ENCODE assay signal across 8 mouse cellular contexts in the genomic region with DNA sequence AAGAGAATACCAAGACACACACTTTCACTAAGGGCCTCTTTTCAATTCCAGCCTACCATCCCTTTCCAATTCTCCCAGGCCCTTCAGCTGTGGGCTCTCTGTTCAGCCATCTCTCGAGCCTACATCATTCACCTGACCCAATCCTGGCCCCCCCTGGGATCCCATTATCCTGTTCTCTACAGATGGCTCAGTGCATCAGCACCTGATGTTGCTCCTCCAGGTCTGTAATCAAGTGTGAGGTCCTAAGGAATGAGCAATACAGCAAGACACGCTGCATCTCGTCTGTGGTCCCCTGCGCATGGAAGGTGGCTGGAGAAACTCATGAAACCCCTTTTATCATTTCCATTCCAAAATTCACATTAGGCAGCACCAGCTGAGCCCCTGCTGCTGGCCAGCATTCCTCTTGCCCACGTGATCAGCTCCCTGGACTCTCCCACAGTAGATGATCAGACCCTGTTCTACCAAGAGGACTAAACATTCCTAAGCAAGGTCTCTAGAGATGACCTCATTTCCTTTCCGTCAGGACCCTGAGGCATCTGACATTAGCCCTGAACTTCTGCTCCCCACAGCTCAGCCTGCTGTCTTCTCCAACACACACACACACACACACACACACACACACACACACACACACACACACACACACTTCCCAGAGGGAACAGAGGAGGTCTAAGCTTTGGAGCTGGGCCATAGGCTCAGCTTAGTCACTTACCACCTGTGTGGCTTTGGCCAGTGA.
A peak's percentile ranks its signal among the peaks of the same experiment; 100 is the strongest.
DNase-seq lines count a peak whose midpoint lies in the region; ATAC-seq and TF ChIP-seq lines count a peak whose summit lies in the region.

No protein-coding gene starts in this region.

- no peak overlapping the region for H3K4me2 ChIP-seq in hindbrain, embryonic 14.5 days (replicated peaks)
- H3K4me2 ChIP-seq in neural tube, embryonic 11.5 days (ENCODE audit: low read depth) = no peak overlapping the region

- no peak for TF ChIP-seq POLR2A in kidney, adult 2 months (IDR thresholded peaks at IDR 0.05; ENCODE audit: low read depth, low read length)

- H3K4me1 ChIP-seq in hindbrain, embryonic 10.5 days (replicated peaks) = peaks cover 11% of the 10 kb centered on the region
- H3K4me1 ChIP-seq in hindbrain, embryonic 14.5 days (replicated peaks; ENCODE audit: control insufficient read depth, insufficient read depth, low read length) = peaks cover 7% of the 10 kb centered on the region
- H3K4me1 ChIP-seq in kidney, adult 2 months (ENCODE audit: control insufficient read depth, insufficient read depth, low read length) = no peaks in the 10 kb centered on the region
- no peaks in the 10 kb centered on the region for H3K4me1 ChIP-seq in neural tube, embryonic 11.5 days (ENCODE audit: control insufficient read depth, insufficient read depth, low read length)

- H3K9me3 ChIP-seq in hindbrain, embryonic 10.5 days = no peaks in the 10 kb centered on the region
- no peaks in the 10 kb centered on the region for H3K9me3 ChIP-seq in hindbrain, embryonic 14.5 days (ENCODE audit: control insufficient read depth, low read length)
- no peaks in the 10 kb centered on the region for H3K9me3 ChIP-seq in neural tube, embryonic 11.5 days (ENCODE audit: control insufficient read depth, low read length)

- no peak overlapping the region for H3K4me3 ChIP-seq in hindbrain, embryonic 10.5 days
- H3K4me3 ChIP-seq in hindbrain, embryonic 14.5 days (replicated peaks; ENCODE audit: low read length) = no peak overlapping the region
- H3K4me3 ChIP-seq in kidney, adult 2 months (ENCODE audit: insufficient read depth, low read depth, low read length) = no peak overlapping the region
- H3K4me3 ChIP-seq in neural tube, embryonic 11.5 days (ENCODE audit: low read depth, low read length) = no peak overlapping the region

- H3K36me3 ChIP-seq in hindbrain, embryonic 10.5 days = no peaks in the 10 kb centered on the region
- no peaks in the 10 kb centered on the region for H3K36me3 ChIP-seq in hindbrain, embryonic 14.5 days (replicated peaks; ENCODE audit: control insufficient read depth, insufficient read depth)
- no peaks in the 10 kb centered on the region for H3K36me3 ChIP-seq in kidney, adult 2 months (ENCODE audit: control insufficient read depth, insufficient read depth, low read length)
- H3K36me3 ChIP-seq in neural tube, embryonic 11.5 days (ENCODE audit: control insufficient read depth, insufficient read depth, low read length) = no peaks in the 10 kb centered on the region

- no peak overlapping the region for H3K9ac ChIP-seq in hindbrain, embryonic 14.5 days
- H3K9ac ChIP-seq in neural tube, embryonic 11.5 days (ENCODE audit: low read length) = no peak overlapping the region

- WGBS in hindbrain, embryonic 10.5 days = 57% methylated on average over 6 of the region's 6 CpGs
- WGBS in hindbrain, embryonic 14.5 days = 38% methylated on average over 6 of the region's 6 CpGs
- WGBS in kidney, adult 2 months = 75% methylated on average over 6 of the region's 6 CpGs
- 53% methylated on average over 6 of the region's 6 CpGs for WGBS in neural tube, embryonic 11.5 days

- TF ChIP-seq CTCF in kidney, adult 2 months (conservative IDR thresholded peaks at IDR 0.05; ENCODE audit: insufficient read depth, insufficient read length, low read depth, low read length) = no peak

- no peaks in the 10 kb centered on the region for H3K27me3 ChIP-seq in hindbrain, embryonic 10.5 days (ENCODE audit: insufficient read depth, poor library complexity, severe bottlenecking)
- H3K27me3 ChIP-seq in hindbrain, embryonic 14.5 days (ENCODE audit: control insufficient read depth, insufficient read depth, low read length) = no peaks in the 10 kb centered on the region
- no peaks in the 10 kb centered on the region for H3K27me3 ChIP-seq in kidney, adult 2 months (replicated peaks; ENCODE audit: control insufficient read depth, insufficient read depth, low read length)
- H3K27me3 ChIP-seq in neural tube, embryonic 11.5 days (ENCODE audit: control insufficient read depth, insufficient read depth, low read length) = no peaks in the 10 kb centered on the region

- H3K27ac ChIP-seq in hindbrain, embryonic 10.5 days = peak overlapping the region; percentile 19; the same call in 1 of the 2 replicates
- H3K27ac ChIP-seq in hindbrain, embryonic 14.5 days = no peak overlapping the region
- H3K27ac ChIP-seq in kidney, adult 2 months (ENCODE audit: insufficient read depth, low read depth, low read length) = no peak overlapping the region
- no peak overlapping the region for H3K27ac ChIP-seq in neural tube, embryonic 11.5 days (ENCODE audit: low read depth, low read length)

- peak; percentile 31 for DNase-seq in hindbrain, embryonic 10.5 days (ENCODE audit: low spot score)
- no peak for DNase-seq in hindbrain, embryonic 14.5 days (ENCODE audit: low spot score)
- peak; percentile 32 for DNase-seq in forelimb bud, embryonic 11.5 days (ENCODE audit: low read depth, low spot score)
- DNase-seq in kidney, adult 2 months = peak; percentile 44
- peak; percentile 21 for DNase-seq in neural tube, embryonic 11.5 days (ENCODE audit: low spot score)
- no peak for DNase-seq in frontal cortex, postnatal 36 days (ENCODE audit: low spot score in 2 of 2)
- no peak for DNase-seq in layer of hippocampus, adult 18-20 months (ENCODE audit: low spot score in 2 of 2)
- DNase-seq in layer of hippocampus, adult 11-12 months (ENCODE audit: low spot score) = no peak

- ATAC-seq in hindbrain, embryonic 14.5 days (ENCODE audit: low FRiP score) = no peak
- ATAC-seq in neural tube, embryonic 11.5 days (ENCODE audit: insufficient read depth, low FRiP score, low TSS enrichment) = no peak

Comparison
In these comparisons a context has a peak if more than half of its experiments do, and no peak if none do; other contexts are left out.
1. DNase-seq: peak in hindbrain, embryonic 10.5 days (single experiment), forelimb bud, embryonic 11.5 days (single experiment), kidney, adult 2 months (single experiment) and neural tube, embryonic 11.5 days (single experiment); none in hindbrain, embryonic 14.5 days (single experiment), frontal cortex, postnatal 36 days (0 of 2), layer of hippocampus, adult 18-20 months (0 of 2) and layer of hippocampus, adult 11-12 months (single experiment).